Mouse (Mus musculus): Measurements from ENCODE around the gene Pih1d1. TPM values are rescaled to one million over a fixed set of nuclear protein-coding genes. Genes with fewer than 3 reads are reported as not detected.
"Not testable (repeated sequence)": the region's sequence is repeated elsewhere in the genome, so short reads cannot be mapped to it uniquely, and the experiment has no call there.

Gene Pih1d1
- polyA plus RNA-seq, 1 experiment from 2014 or later: 86.2 TPM

DNA sequence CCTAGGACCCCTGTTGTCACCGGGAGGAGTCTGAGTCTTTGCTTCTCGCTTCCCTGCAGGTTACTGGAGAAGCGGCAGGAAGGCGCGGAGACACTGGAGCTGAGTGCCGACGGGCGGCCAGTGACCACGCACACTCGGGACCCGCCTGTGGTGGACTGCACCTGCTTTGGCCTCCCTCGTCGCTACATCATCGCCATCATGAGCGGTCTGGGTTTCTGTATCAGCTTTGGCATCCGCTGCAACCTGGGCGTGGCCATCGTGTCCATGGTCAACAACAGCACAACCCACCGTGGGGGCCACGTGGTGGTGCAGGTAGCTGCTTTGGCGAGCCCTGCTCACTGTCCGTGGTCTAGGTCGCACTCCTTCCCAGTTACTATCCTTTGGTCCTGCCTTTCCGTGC, 14.6 kb downstream of the Pih1d1 start:
- no peak overlapping the region for H3K27ac ChIP-seq (ENCODE audit: poor library complexity, severe bottlenecking)
- H3K9ac ChIP-seq: no peak overlapping the region
- peaks cover 49% of the 10 kb centered on the region for H3K9me3 ChIP-seq (replicated peaks)
- no peak overlapping the region for H3K4me2 ChIP-seq
- H3K36me3 ChIP-seq: peaks cover 12% of the 10 kb centered on the region; the same call in 1 of the 2 replicates
- peak overlapping the region; percentile 10; the same call in 1 of the 2 replicates for H3K4me3 ChIP-seq
- peaks cover 95% of the 10 kb centered on the region for H3K27me3 ChIP-seq (replicated peaks)
- no peak for ATAC-seq (ENCODE audit: insufficient number of reproducible peaks, low FRiP score)
- H3K4me1 ChIP-seq (replicated peaks): peaks cover 15% of the 10 kb centered on the region
- whole genome bisulfite sequencing: 6% methylated on average over 24 of the region's 24 CpGs

DNA sequence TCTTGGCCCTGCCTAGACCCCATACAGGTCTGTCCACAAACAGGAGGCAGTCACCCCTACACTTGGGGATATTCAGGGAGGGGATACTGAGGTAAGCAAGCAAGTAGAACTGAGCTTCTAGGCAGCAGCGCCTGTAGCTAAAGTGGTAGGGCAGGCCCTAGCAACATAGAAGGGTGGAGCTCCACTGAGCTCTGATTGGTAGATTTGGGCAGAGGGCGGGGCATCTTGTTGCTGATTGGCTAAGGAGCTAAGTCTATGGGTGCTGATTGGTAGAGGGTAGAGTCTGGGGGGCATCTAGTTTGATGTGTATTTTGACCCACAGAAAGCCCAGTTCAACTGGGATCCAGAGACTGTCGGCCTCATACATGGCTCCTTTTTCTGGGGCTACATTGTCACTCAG, 15.4 kb downstream of the Pih1d1 start:
- H3K27ac ChIP-seq (ENCODE audit: poor library complexity, severe bottlenecking): no peak overlapping the region
- H3K4me1 ChIP-seq (replicated peaks): peaks cover 6% of the 10 kb centered on the region; the same call in 1 of the 2 replicates
- H3K4me2 ChIP-seq: no peak overlapping the region
- H3K9ac ChIP-seq: no peak overlapping the region
- no peak overlapping the region for H3K4me3 ChIP-seq
- 85% methylated on average over 3 of the region's 3 CpGs for WGBS
- peaks cover 49% of the 10 kb centered on the region for H3K9me3 ChIP-seq (replicated peaks)
- H3K27me3 ChIP-seq (replicated peaks): peaks cover 94% of the 10 kb centered on the region
- ATAC-seq (ENCODE audit: insufficient number of reproducible peaks, low FRiP score): no peak
- peaks cover 12% of the 10 kb centered on the region; the same call in 1 of the 2 replicates for H3K36me3 ChIP-seq

DNA sequence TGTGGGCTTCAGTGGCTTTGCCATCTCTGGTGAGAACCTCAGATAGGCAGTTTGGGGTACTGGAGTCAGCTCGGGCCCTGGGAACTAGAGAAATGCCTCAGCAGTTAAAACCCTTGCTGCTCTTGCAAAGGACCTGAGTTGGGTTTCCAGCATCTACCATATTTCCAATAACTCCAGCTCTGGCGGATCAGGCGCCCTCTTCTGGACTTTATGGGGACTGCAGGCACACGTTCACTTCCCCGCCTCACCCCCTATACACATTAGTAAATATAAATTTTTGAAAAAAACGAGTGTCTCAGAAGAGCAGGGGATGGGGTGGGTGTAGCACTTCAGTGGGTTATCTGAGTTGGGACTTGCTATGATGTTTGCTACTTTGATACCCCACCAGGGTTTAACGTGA, 18.9 kb downstream of the Pih1d1 start:
- Histone ChIP-seq H3K27ac (ENCODE audit: poor library complexity, severe bottlenecking) (no peak overlapping the region), H3K9me3 (replicated peaks) (peaks cover 49% of the 10 kb centered on the region), H3K4me3 (no peak overlapping the region), H3K4me1 (replicated peaks) (peaks cover 16% of the 10 kb centered on the region), H3K4me2 (no peak overlapping the region), H3K27me3 (replicated peaks) (peaks cover 94% of the 10 kb centered on the region), H3K9ac (no peak overlapping the region), H3K36me3 (peaks cover 12% of the 10 kb centered on the region; the same call in 1 of the 2 replicates)
- ATAC-seq (ENCODE audit: insufficient number of reproducible peaks, low FRiP score): no peak
- 56% methylated on average over 7 of the region's 7 CpGs for WGBS

DNA sequence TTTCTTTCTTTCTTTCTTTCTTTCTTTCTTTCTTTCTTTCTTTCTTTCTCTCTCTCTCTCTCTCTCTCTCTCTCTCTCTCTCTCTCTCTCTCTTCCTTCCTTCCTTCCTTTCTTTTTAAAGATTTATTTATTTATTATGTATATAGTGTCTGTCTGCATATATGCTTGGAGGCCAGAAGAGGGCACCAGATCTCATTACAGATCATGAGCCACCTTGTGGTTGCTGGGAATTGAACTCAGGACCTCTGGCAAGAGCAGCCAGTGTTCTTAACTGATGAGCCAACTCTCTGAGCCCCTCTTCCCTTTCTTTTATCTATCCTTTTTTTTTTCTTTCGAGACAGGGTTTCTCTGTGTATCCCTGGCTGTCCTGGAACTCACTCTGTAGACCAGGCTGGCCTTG, 19.7 kb downstream of the Pih1d1 start:
- H3K27me3 ChIP-seq (replicated peaks): peaks cover 94% of the 10 kb centered on the region
- not testable (repeated sequence) for ATAC-seq (ENCODE audit: insufficient number of reproducible peaks, low FRiP score)
- WGBS: 53% methylated on average over 1 of the region's 1 CpGs

DNA sequence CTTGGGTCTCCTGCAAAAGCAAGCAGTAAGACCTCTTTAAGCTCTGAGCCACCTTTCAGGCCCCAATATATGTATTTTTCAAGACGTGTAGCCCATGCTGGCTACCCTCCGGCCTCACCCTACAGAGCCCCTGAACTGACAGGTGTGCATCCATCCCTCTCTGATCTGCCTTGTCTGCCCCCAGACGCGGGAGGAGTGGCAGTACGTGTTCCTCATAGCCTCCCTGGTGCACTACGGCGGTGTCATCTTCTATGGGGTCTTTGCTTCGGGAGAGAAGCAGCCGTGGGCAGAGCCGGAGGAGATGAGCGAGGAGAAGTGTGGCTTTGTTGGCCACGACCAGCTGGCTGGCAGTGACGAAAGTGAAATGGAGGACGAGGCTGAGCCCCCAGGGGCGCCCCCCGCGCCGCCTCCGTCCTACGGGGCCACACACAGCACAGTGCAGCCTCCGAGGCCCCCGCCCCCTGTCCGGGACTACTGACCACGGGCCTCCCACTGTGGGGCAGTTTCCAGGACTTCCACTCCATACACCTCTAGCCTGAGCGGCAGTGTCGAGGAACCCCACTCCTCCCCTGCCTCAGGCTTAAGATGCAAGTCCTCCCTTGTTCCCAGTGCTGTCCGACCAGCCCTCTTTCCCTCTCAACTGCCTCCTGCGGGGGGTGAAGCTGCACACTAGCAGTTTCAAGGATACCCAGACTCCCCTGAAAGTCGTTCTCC, 20.6 kb downstream of the Pih1d1 start:
- H3K9ac ChIP-seq: no peak overlapping the region; the same call in 1 of the 2 replicates
- 5% methylated on average over 29 of the region's 29 CpGs for WGBS
- peaks cover 3% of the 10 kb centered on the region; the same call in 1 of the 2 replicates for H3K36me3 ChIP-seq
- no peak overlapping the region for H3K27ac ChIP-seq (ENCODE audit: poor library complexity, severe bottlenecking)
- no peak for ATAC-seq (ENCODE audit: insufficient number of reproducible peaks, low FRiP score)
- peak overlapping the region; percentile 35 for H3K4me2 ChIP-seq
- H3K4me1 ChIP-seq (replicated peaks): peaks cover 16% of the 10 kb centered on the region
- H3K4me3 ChIP-seq: peak overlapping the region; percentile 7; the same call in 1 of the 2 replicates
- peaks cover 94% of the 10 kb centered on the region for H3K27me3 ChIP-seq (replicated peaks)
- peaks cover 33% of the 10 kb centered on the region for H3K9me3 ChIP-seq (replicated peaks)

More for the DNA sequence above, 19.7 kb downstream of the Pih1d1 start:
- H3K27ac ChIP-seq (ENCODE audit: poor library complexity, severe bottlenecking); H3K9ac ChIP-seq; H3K4me2 ChIP-seq; H3K4me3 ChIP-seq: not testable (repeated sequence)
- Histone ChIP-seq H3K36me3 (peaks cover 12% of the 10 kb centered on the region; the same call in 1 of the 2 replicates), H3K4me1 (replicated peaks) (peaks cover 16% of the 10 kb centered on the region), H3K9me3 (replicated peaks) (peaks cover 43% of the 10 kb centered on the region)

DNA sequence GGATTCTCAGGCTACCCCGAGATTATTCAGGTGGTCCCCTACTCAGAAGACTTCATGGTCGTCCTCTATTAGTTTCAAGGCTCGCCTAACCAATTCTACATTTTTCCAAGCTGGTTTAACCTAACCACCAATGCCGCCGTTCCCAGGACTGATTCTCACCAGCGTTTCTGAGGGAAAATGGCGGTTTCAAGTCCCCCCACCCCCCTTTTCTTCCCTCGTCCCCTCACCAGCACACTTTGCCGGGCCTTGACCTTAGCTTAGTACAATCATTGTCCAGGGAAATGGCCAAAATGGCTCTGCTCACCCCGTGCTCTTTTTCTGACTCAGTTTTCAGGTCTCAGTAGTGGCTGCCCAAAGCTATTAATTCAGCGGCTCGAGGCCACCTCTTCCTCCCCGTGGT, 21.3 kb downstream of the Pih1d1 start:
- Histone ChIP-seq H3K36me3 (no peaks in the 10 kb centered on the region), H3K4me2 (no peak overlapping the region), H3K27me3 (replicated peaks) (peaks cover 97% of the 10 kb centered on the region), H3K9me3 (replicated peaks) (peaks cover 27% of the 10 kb centered on the region), H3K9ac (no peak overlapping the region), H3K4me1 (replicated peaks) (peaks cover 16% of the 10 kb centered on the region), H3K27ac (ENCODE audit: poor library complexity, severe bottlenecking) (no peak overlapping the region), H3K4me3 (no peak overlapping the region)
- no peak for ATAC-seq (ENCODE audit: insufficient number of reproducible peaks, low FRiP score)
- 2% methylated on average over 13 of the region's 13 CpGs for WGBS

DNA sequence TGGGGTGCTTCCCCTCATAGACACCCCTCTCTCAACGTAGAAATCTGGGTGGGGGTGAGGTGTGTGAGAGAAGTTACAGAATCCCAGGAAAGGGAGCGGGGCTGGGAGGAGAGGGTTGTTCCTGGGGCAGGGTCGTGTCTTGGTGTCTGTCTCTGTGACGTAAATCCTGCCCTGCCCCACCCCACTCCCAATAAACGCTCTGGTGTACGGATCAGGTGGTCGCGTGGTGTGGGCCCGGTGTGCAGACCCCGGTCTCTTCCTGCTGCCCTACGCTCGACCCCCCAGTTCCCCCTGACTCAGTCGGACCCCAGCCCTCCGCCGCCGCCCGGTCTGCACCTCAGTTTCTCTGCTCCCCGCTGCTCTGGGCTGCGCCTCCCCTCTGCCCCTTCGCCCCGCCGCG, 21.8 kb downstream of the Pih1d1 start:
- no peaks in the 10 kb centered on the region for H3K36me3 ChIP-seq
- 1% methylated on average over 23 of the region's 23 CpGs for WGBS
- H3K27me3 ChIP-seq (replicated peaks): peaks cover 97% of the 10 kb centered on the region
- H3K4me3 ChIP-seq: peak overlapping the region; percentile 32
- peak overlapping the region; percentile 53 for H3K4me2 ChIP-seq
- no peak overlapping the region for H3K27ac ChIP-seq (ENCODE audit: poor library complexity, severe bottlenecking)
- 0 out of 2 replicates have a peak overlapping the region, but pooled peaks have one; percentile 21 for H3K9ac ChIP-seq
- no peak for ATAC-seq (ENCODE audit: insufficient number of reproducible peaks, low FRiP score)
- H3K9me3 ChIP-seq (replicated peaks): peaks cover 21% of the 10 kb centered on the region
- H3K4me1 ChIP-seq (replicated peaks): peaks cover 21% of the 10 kb centered on the region

DNA sequence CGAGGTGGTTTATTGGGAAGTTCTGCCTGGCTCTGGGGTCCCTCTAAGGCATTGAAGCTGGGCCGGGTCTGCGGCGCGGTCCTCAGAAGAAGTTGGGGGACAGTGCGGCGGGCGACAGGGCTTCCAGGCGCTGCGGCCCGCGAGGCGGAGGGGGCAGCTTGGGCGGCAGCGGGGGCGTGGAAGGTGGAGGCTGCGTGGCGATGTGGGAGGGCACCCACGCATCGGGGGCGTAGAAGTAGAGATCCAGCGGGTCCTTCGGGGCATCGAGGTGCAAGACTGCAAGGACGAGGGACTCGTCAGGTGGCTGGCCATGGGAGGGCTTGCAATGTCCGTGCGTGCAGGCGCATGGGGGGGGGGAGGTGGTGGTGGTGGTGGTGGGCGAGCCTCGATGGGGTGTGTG, 22.3 kb downstream of the Pih1d1 start:
- Histone ChIP-seq H3K27ac (ENCODE audit: poor library complexity, severe bottlenecking) (no peak overlapping the region), H3K4me3 (peak overlapping the region; percentile 32), H3K4me1 (replicated peaks) (peaks cover 26% of the 10 kb centered on the region), H3K27me3 (replicated peaks) (peaks cover 98% of the 10 kb centered on the region), H3K9ac (0 out of 2 replicates have a peak overlapping the region, but pooled peaks have one; percentile 21), H3K36me3 (no peaks in the 10 kb centered on the region), H3K4me2 (peak overlapping the region; percentile 53), H3K9me3 (replicated peaks) (peaks cover 17% of the 10 kb centered on the region)
- WGBS: 3% methylated on average over 30 of the region's 31 CpGs
- no peak for ATAC-seq (ENCODE audit: insufficient number of reproducible peaks, low FRiP score)

DNA sequence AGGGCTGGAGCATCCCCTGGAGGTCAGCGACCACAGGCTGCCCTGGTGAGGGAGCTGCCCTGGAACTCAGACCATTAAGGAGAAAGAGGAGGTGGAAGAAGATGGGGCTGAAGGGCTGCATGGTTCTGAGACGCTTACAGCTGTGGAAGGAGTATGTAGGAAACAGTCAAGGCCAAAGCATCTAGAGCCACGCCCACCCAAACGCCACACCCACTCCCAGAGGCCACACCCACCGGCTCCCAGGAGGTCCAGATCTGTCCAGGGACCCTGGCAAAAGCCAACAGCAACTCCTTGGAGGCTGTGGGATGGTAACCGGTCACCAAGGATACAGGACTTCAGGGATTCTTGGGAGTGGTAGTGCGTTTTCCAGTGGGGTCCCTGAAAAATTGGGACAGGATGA, 24.4 kb downstream of the Pih1d1 start:
- peaks cover 38% of the 10 kb centered on the region for H3K4me1 ChIP-seq (replicated peaks)
- H3K9ac ChIP-seq: no peak overlapping the region
- no peak overlapping the region for H3K4me2 ChIP-seq
- peaks cover 97% of the 10 kb centered on the region for H3K27me3 ChIP-seq (replicated peaks)
- no peak overlapping the region for H3K27ac ChIP-seq (ENCODE audit: poor library complexity, severe bottlenecking)
- ATAC-seq (ENCODE audit: insufficient number of reproducible peaks, low FRiP score): no peak
- H3K9me3 ChIP-seq (replicated peaks): no peaks in the 10 kb centered on the region
- no peak overlapping the region for H3K4me3 ChIP-seq
- 29% methylated on average over 7 of the region's 7 CpGs for WGBS
- H3K36me3 ChIP-seq: no peaks in the 10 kb centered on the region

DNA sequence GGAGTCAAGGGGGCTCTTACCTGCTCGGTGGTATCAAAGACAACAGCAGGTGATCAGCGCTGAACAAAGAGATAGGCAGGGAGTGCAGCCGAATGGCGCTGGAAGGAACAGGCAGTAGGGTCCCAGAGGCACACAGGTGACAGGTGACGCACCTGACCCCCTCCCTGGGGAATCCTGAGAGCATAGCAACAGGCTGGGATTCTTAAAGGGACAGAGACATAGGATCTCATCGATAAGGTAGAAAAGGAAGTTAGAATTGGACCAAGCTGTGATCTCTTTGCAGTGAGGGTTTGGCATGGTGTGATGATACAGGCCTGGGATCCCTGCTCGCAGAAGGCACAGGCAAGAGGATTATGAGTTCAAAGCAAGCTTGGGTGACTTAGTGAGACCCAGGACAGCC, 25.4 kb downstream of the Pih1d1 start, which contains the start of gene Gfy:
TSS of gene Gfy (minus strand) at position 101 of the 400 bp plus-strand sequence.
- WGBS: 33% methylated on average over 7 of the region's 7 CpGs
- H3K36me3 ChIP-seq: no peaks in the 10 kb centered on the region
- peaks cover 98% of the 10 kb centered on the region for H3K27me3 ChIP-seq (replicated peaks)
- no peak within 1 kb of the TSS for H3K9ac ChIP-seq
- H3K9me3 ChIP-seq (replicated peaks): no peaks in the 10 kb centered on the region
- H3K4me3 ChIP-seq: no peak within 1 kb of the TSS
- ATAC-seq (ENCODE audit: insufficient number of reproducible peaks, low FRiP score): no peak
- H3K27ac ChIP-seq (ENCODE audit: poor library complexity, severe bottlenecking): no peak within 1 kb of the TSS
- no peak within 1 kb of the TSS for H3K4me2 ChIP-seq
- H3K4me1 ChIP-seq (replicated peaks): peaks cover 38% of the 10 kb centered on the region

DNA sequence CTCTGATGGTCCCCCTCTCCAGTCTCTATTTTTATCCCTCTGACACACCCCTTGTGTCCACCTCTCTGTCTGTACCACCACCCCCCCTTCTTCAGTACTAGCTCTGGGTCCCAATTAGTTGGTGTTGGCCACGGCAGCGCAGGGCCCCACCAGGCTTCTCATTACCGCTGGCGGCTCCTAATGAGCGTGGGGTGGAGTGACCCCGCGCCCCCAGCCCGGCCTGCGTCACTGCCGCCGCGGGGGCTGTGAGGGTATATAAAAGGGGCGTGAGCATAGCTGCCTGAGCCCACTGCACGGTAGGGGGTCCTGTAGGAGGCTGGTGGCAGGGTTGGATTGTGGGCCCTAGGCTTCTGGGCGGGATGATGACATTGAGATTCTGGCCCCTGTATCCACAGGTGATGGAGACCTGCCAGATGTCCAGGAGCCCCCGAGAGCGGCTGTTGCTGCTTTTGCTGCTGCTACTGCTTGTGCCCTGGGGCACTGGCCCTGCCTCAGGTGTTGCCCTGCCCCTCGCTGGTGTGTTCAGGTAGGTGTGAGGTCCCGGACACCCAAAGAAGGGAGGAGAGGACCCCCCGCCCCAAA, 26.9 kb downstream of the Pih1d1 start, which contains the start of gene Pth2:
TSS of gene Pth2 (plus strand) at position 100 of the 582 bp plus-strand sequence.
- Histone ChIP-seq H3K4me2 (peak within 1 kb of the TSS; percentile 63), H3K4me1 (replicated peaks) (peaks cover 30% of the 10 kb centered on the region), H3K9ac (no peak within 1 kb of the TSS; the same call in 1 of the 2 replicates), H3K27ac (ENCODE audit: poor library complexity, severe bottlenecking) (no peak within 1 kb of the TSS), H3K4me3 (peak within 1 kb of the TSS; percentile 37), H3K27me3 (replicated peaks) (peaks cover 98% of the 10 kb centered on the region), H3K9me3 (replicated peaks) (no peaks in the 10 kb centered on the region), H3K36me3 (no peaks in the 10 kb centered on the region)
- 21% methylated on average over 20 of the region's 20 CpGs for WGBS
- no peak for ATAC-seq (ENCODE audit: insufficient number of reproducible peaks, low FRiP score)
